Mouse (Mus musculus): Measurements from ENCODE around the gene Etv6. TPM values are rescaled to one million over a fixed set of nuclear protein-coding genes. Genes with fewer than 3 reads are reported as not detected.

Gene Etv6
- polyA plus RNA-seq, 1 experiment from 2014 or later, result 13.0 TPM

DNA sequence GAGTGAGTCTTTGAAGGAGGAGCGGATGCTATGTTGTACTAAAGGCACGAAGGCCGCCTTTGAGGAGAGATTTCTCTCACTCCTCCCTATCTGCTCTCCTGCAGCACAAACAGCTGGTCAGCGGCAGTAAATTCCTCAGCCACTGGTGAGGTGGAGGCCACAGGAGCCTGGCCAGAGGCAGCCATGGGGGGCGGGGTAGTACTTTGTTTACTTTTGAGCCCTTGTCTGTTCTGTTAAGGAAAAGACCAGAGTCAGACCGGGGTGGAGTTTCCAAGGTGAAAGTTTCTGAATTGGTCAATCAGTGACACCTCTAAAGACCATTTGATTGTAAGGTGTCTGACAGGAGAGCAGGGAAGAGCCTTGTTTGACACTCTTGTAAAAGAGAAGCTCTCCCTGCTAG, 3.4 kb downstream of the Etv6 start:
- peak overlapping the region; percentile 21; the same call in 1 of the 2 replicates for H3K4me3 ChIP-seq (ENCODE audit: low read depth, low read length)
- 13% methylated on average over 6 of the region's 6 CpGs for WGBS
- H3K4me2 ChIP-seq, result peak overlapping the region; percentile 86
- no peak for ATAC-seq (replicated peaks; ENCODE audit: low FRiP score)
- H3K9ac ChIP-seq (ENCODE audit: low read depth, low read length), result no peak overlapping the region
- peaks cover 61% of the 10 kb centered on the region for H3K4me1 ChIP-seq (replicated peaks; ENCODE audit: control insufficient read depth, insufficient read depth, low read length)
- no peak overlapping the region for H3K27ac ChIP-seq (ENCODE audit: low read depth, low read length)
- no peaks in the 10 kb centered on the region for H3K36me3 ChIP-seq (ENCODE audit: control insufficient read depth, insufficient read depth, low read length)
- no peaks in the 10 kb centered on the region for H3K9me3 ChIP-seq (ENCODE audit: control insufficient read depth, low read length)
- DNase-seq (ENCODE audit: low spot score), result no peak
- H3K27me3 ChIP-seq (replicated peaks; ENCODE audit: control insufficient read depth, insufficient read depth, low read length), result no peaks in the 10 kb centered on the region

DNA sequence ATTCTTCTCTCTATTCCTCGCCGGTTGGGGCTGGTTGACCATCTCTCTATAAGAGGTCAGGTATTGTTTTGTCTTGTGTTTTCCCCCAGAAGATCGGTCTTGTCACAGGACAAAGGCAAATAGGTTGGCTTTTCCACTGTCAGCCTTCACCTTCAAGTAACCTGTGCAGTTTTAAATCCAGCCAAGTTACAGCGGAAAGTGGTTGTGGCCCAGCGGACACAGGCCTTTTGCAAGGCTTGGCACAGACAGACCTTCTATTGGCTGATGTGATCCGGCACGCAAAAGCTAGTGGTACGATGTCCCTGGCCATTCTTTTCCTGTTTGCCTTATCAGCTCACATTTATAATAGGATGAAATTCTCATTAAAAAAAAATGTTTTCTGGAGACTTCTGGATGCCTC, 3.9 kb downstream of the Etv6 start:
- Histone ChIP-seq H3K4me2 (peak overlapping the region; percentile 86), H3K4me1 (replicated peaks; ENCODE audit: control insufficient read depth, insufficient read depth, low read length) (peaks cover 59% of the 10 kb centered on the region), H3K27ac (ENCODE audit: low read depth, low read length) (no peak overlapping the region), H3K36me3 (ENCODE audit: control insufficient read depth, insufficient read depth, low read length) (no peaks in the 10 kb centered on the region), H3K4me3 (ENCODE audit: low read depth, low read length) (no peak overlapping the region), H3K9ac (ENCODE audit: low read depth, low read length) (no peak overlapping the region), H3K9me3 (ENCODE audit: control insufficient read depth, low read length) (no peaks in the 10 kb centered on the region), H3K27me3 (replicated peaks; ENCODE audit: control insufficient read depth, insufficient read depth, low read length) (no peaks in the 10 kb centered on the region)
- 75% methylated on average over 8 of the region's 8 CpGs for WGBS
- no peak for ATAC-seq (replicated peaks; ENCODE audit: low FRiP score)
- no peak for DNase-seq (ENCODE audit: low spot score)

DNA sequence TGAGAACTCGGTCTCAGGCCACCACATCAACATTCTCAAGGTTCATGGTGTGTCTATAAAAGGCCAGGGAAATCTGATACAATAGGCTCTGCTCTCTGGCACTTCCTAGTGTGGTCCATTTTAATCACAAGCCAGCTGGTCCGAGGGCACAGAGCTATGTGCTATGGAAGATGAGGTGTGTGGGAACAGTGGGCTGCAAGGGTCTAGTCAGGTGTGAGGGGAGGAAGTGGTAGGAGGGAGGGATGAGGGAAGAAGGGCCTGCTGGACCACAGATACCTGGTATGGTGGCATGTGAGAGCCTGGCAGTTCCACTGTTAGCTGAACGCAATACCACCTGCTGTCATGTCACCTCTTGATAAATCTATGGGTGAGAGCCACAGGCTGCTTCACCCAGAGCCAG, 4.8 kb downstream of the Etv6 start:
- Histone ChIP-seq H3K4me1 (replicated peaks; ENCODE audit: control insufficient read depth, insufficient read depth, low read length) (peaks cover 65% of the 10 kb centered on the region), H3K9ac (ENCODE audit: low read depth, low read length) (no peak overlapping the region), H3K4me3 (ENCODE audit: low read depth, low read length) (no peak overlapping the region), H3K9me3 (ENCODE audit: control insufficient read depth, low read length) (no peaks in the 10 kb centered on the region), H3K4me2 (no peak overlapping the region), H3K36me3 (ENCODE audit: control insufficient read depth, insufficient read depth, low read length) (no peaks in the 10 kb centered on the region), H3K27me3 (replicated peaks; ENCODE audit: control insufficient read depth, insufficient read depth, low read length) (no peaks in the 10 kb centered on the region), H3K27ac (ENCODE audit: low read depth, low read length) (no peak overlapping the region)
- ATAC-seq (replicated peaks; ENCODE audit: low FRiP score) (no peak), DNase-seq (ENCODE audit: low spot score) (no peak)
- 57% methylated on average over 3 of the region's 3 CpGs for WGBS

DNA sequence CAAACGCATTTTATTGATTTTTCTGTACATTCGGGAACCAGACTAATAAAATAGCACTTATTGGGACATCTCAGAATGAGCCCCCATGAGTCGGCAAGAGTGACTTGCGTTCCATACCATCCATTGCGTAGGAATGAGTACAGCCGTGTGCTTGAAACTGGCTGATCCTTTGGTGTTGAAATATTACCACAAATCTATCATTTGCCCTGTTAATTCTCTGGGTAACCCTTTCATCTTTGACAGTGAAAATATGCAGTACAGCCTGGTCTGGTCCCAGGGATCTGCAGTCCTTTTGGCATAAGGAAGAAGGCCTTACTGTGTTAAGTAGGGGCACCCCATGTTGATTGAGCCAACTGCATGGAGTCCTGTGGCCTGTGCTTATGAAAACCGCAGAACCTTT, 5.8 kb downstream of the Etv6 start:
- Histone ChIP-seq H3K36me3 (ENCODE audit: control insufficient read depth, insufficient read depth, low read length) (no peaks in the 10 kb centered on the region), H3K4me1 (replicated peaks; ENCODE audit: control insufficient read depth, insufficient read depth, low read length) (peaks cover 73% of the 10 kb centered on the region), H3K9ac (ENCODE audit: low read depth, low read length) (no peak overlapping the region), H3K27ac (ENCODE audit: low read depth, low read length) (no peak overlapping the region), H3K4me2 (peak overlapping the region; percentile 3; the same call in 1 of the 2 replicates), H3K4me3 (ENCODE audit: low read depth, low read length) (no peak overlapping the region), H3K27me3 (replicated peaks; ENCODE audit: control insufficient read depth, insufficient read depth, low read length) (no peaks in the 10 kb centered on the region), H3K9me3 (ENCODE audit: control insufficient read depth, low read length) (no peaks in the 10 kb centered on the region)
- DNase-seq (ENCODE audit: low spot score) (no peak), ATAC-seq (replicated peaks; ENCODE audit: low FRiP score) (no peak)
- WGBS, result 70% methylated on average over 7 of the region's 7 CpGs

DNA sequence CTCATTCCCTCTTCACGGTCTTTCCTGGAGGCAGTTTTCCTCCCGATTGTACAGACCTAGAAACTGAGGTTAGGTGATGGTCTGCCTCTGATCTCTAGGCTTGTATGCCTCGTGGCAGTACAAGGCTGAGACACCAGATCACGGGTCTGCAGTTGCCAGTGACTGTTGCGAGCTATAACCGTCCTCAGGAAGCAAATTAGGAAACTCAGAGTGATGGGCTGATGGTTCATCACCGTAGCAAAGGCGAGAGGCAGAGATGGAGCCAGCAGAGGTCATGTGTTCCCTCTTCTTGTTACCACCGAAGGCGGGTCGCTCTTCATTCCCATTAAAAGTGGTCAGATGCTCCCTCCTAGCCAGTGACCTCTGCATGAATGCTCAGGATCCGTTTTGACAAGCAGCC, 6.4 kb downstream of the Etv6 start:
- H3K9ac ChIP-seq (ENCODE audit: low read depth, low read length), result no peak overlapping the region

GRCm38 (mm10) chr6:134043545-134043944, 8.0 kb downstream of the Etv6 start:
- DNase-seq (ENCODE audit: low spot score) (no peak), ATAC-seq (replicated peaks; ENCODE audit: low FRiP score) (no peak)
- peaks cover 63% of the 10 kb centered on the region for H3K4me1 ChIP-seq (replicated peaks; ENCODE audit: control insufficient read depth, insufficient read depth, low read length)
- no peaks in the 10 kb centered on the region for H3K9me3 ChIP-seq (ENCODE audit: control insufficient read depth, low read length)
- peak overlapping the region; percentile 48 for H3K27ac ChIP-seq (ENCODE audit: low read depth, low read length)
- peak overlapping the region; percentile 31 for H3K4me2 ChIP-seq
- no peak overlapping the region for H3K4me3 ChIP-seq (ENCODE audit: low read depth, low read length)
- H3K9ac ChIP-seq (ENCODE audit: low read depth, low read length), result no peak overlapping the region
- no peaks in the 10 kb centered on the region for H3K36me3 ChIP-seq (ENCODE audit: control insufficient read depth, insufficient read depth, low read length)
- 34% methylated on average over 7 of the region's 7 CpGs for WGBS
- H3K27me3 ChIP-seq (replicated peaks; ENCODE audit: control insufficient read depth, insufficient read depth, low read length), result no peaks in the 10 kb centered on the region

More for the DNA sequence above, 6.4 kb downstream of the Etv6 start:
- H3K4me1 ChIP-seq (replicated peaks; ENCODE audit: control insufficient read depth, insufficient read depth, low read length), result peaks cover 74% of the 10 kb centered on the region
- no peaks in the 10 kb centered on the region for H3K9me3 ChIP-seq (ENCODE audit: control insufficient read depth, low read length)
- no peak overlapping the region for H3K4me3 ChIP-seq (ENCODE audit: low read depth, low read length)
- no peaks in the 10 kb centered on the region for H3K36me3 ChIP-seq (ENCODE audit: control insufficient read depth, insufficient read depth, low read length)
- H3K27me3 ChIP-seq (replicated peaks; ENCODE audit: control insufficient read depth, insufficient read depth, low read length), result no peaks in the 10 kb centered on the region
- H3K4me2 ChIP-seq, result peak overlapping the region; percentile 3; the same call in 1 of the 2 replicates
- no peak overlapping the region for H3K27ac ChIP-seq (ENCODE audit: low read depth, low read length)
- DNase-seq (ENCODE audit: low spot score) (no peak), ATAC-seq (replicated peaks; ENCODE audit: low FRiP score) (no peak)
- WGBS, result 25% methylated on average over 12 of the region's 12 CpGs

GRCm38 (mm10) chr6:134045092-134045868, 9.8 kb downstream of the Etv6 start:
- no peak overlapping the region for H3K4me3 ChIP-seq (ENCODE audit: low read depth, low read length)
- peaks cover 54% of the 10 kb centered on the region for H3K4me1 ChIP-seq (replicated peaks; ENCODE audit: control insufficient read depth, insufficient read depth, low read length)
- H3K9me3 ChIP-seq (ENCODE audit: control insufficient read depth, low read length), result no peaks in the 10 kb centered on the region
- WGBS, result 43% methylated on average over 9 of the region's 9 CpGs
- H3K4me2 ChIP-seq, result peak overlapping the region; percentile 41
- no peak for DNase-seq (ENCODE audit: low spot score)
- H3K27me3 ChIP-seq (replicated peaks; ENCODE audit: control insufficient read depth, insufficient read depth, low read length), result no peaks in the 10 kb centered on the region
- H3K9ac ChIP-seq (ENCODE audit: low read depth, low read length), result no peak overlapping the region
- no peak for ATAC-seq (replicated peaks; ENCODE audit: low FRiP score)
- H3K27ac ChIP-seq (ENCODE audit: low read depth, low read length), result no peak overlapping the region
- H3K36me3 ChIP-seq (ENCODE audit: control insufficient read depth, insufficient read depth, low read length), result no peaks in the 10 kb centered on the region

DNA sequence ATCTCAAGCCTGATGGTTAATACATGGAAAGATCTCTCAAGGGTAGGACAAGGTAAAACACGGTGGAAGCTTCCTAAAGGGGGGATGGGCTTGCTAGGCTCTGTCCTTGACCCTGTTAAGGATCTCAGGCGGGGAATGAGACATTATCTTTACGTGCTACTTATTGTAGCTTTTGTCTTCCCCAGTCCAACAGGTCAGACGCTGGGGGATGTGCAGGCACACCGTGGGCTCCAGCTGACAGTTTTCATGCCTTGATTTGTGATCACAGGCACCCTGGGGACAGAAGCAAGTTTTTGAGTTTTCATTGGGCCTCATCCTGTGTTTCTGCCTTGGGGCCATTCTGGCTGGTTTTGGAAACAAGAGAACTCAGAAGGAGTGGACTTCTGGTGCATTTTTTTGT, 10.6 kb downstream of the Etv6 start:
- ATAC-seq (replicated peaks; ENCODE audit: low FRiP score) (no peak), DNase-seq (ENCODE audit: low spot score) (no peak)
- no peak overlapping the region for H3K9ac ChIP-seq (ENCODE audit: low read depth, low read length)
- no peaks in the 10 kb centered on the region for H3K27me3 ChIP-seq (replicated peaks; ENCODE audit: control insufficient read depth, insufficient read depth, low read length)
- peaks cover 46% of the 10 kb centered on the region for H3K4me1 ChIP-seq (replicated peaks; ENCODE audit: control insufficient read depth, insufficient read depth, low read length)
- no peaks in the 10 kb centered on the region for H3K9me3 ChIP-seq (ENCODE audit: control insufficient read depth, low read length)
- no peaks in the 10 kb centered on the region for H3K36me3 ChIP-seq (ENCODE audit: control insufficient read depth, insufficient read depth, low read length)
- H3K4me3 ChIP-seq (ENCODE audit: low read depth, low read length), result no peak overlapping the region
- H3K4me2 ChIP-seq, result no peak overlapping the region
- 42% methylated on average over 5 of the region's 5 CpGs for WGBS
- no peak overlapping the region for H3K27ac ChIP-seq (ENCODE audit: low read depth, low read length)

- no peaks in the 10 kb centered on the region for H3K9me3 ChIP-seq (ENCODE audit: control insufficient read depth, low read length)
- peaks cover 37% of the 10 kb centered on the region for H3K4me1 ChIP-seq (replicated peaks; ENCODE audit: control insufficient read depth, insufficient read depth, low read length)
- no peak for ATAC-seq (replicated peaks; ENCODE audit: low FRiP score)
- H3K4me2 ChIP-seq, result no peak overlapping the region
- no peak overlapping the region for H3K27ac ChIP-seq (ENCODE audit: low read depth, low read length)
- 67% methylated on average over 5 of the region's 5 CpGs for WGBS
- no peak overlapping the region for H3K4me3 ChIP-seq (ENCODE audit: low read depth, low read length)
- H3K36me3 ChIP-seq (ENCODE audit: control insufficient read depth, insufficient read depth, low read length), result no peaks in the 10 kb centered on the region
- H3K27me3 ChIP-seq (replicated peaks; ENCODE audit: control insufficient read depth, insufficient read depth, low read length), result no peaks in the 10 kb centered on the region
- no peak for DNase-seq (ENCODE audit: low spot score)
- H3K9ac ChIP-seq (ENCODE audit: low read depth, low read length), result no peak overlapping the region
These were observed 11.7 kb downstream of the Etv6 start for GRCm38 (mm10) chr6:134047249-134047648.
